Mouse (Mus musculus) hindbrain, embryonic 15.5 days (tissue): ENCODE data around the gene Tldc2. TPM values are rescaled to one million over a fixed set of nuclear protein-coding genes. Genes with fewer than 3 reads are reported as not detected.

ENCODE experiments used
- ATAC-seq: fragments of 200-750 bp; cut with Nextera tagmentation; 2 replicates; pipeline ENCODE4 v1.8.0; 2017; ENCODE audit warnings: low read depth, moderate number of reproducible peaks, moderate TSS enrichment; ENCODE audit not compliant: low FRiP score
- H3K27ac ChIP-seq: fragments of 300-500 bp; sonication (generic); replicated peaks from 2 replicates; pipeline ENCODE4 v1.5.1; 2015; ENCODE audit warnings: mild to moderate bottlenecking, inconsistent platforms
- H3K27me3 ChIP-seq: fragments of 300-500 bp; sonication (generic); 2 replicates; pipeline ENCODE4 v1.6.1; 2015; ENCODE audit warnings: control low read depth, inconsistent platforms
- H3K36me3 ChIP-seq: fragments of 300-500 bp; sonication (generic); 2 replicates; pipeline ENCODE4 v1.6.1; 2015; ENCODE audit warnings: control low read depth, inconsistent platforms
- H3K4me1 ChIP-seq: fragments of 300-500 bp; sonication (generic); replicated peaks from 2 replicates; pipeline ENCODE4 v1.6.1; 2015; ENCODE audit warnings: control low read depth, inconsistent platforms
- H3K4me2 ChIP-seq: fragments of 300-500 bp; sonication (generic); 2 replicates; pipeline ENCODE4 v1.6.1; 2015; ENCODE audit warnings: moderate library complexity, mild to moderate bottlenecking, inconsistent platforms
- H3K4me3 ChIP-seq: fragments of 300-500 bp; sonication (generic); 2 replicates; pipeline ENCODE4 v1.5.1; 2015; ENCODE audit warnings: mild to moderate bottlenecking, inconsistent platforms
- H3K9ac ChIP-seq: fragments of 300-500 bp; sonication (generic); 2 replicates; pipeline ENCODE4 v1.6.1; 2015; ENCODE audit warnings: inconsistent platforms
- H3K9me3 ChIP-seq: fragments of 300-500 bp; sonication (generic); 2 replicates; pipeline ENCODE4 v1.6.1; 2016; ENCODE audit warnings: control low read depth, inconsistent platforms
- WGBS: fragments of 180-500 bp; shearing (Covaris S2); methylation state at CpG from one replicate; pipeline ENCODE4 v1.1.7; 2015; 5-methylcytosine and 5-hydroxymethylcytosine counted together
- polyA plus RNA-seq: library from polyadenylated mRNA; unstranded; fragments of >200 nt; fragmentation: Nextera tagmentation; extraction: Ambion mirVana; gene quantifications from 2 replicates; pipeline ENCODE4 v1.2.1, GENCODE M21; 2015

The Tldc2 gene
- polyA plus RNA-seq, 1 experiment from 2014 or later: not detected

- H3K27me3 ChIP-seq: no peaks in the 10 kb centered on the region
- no peaks in the 10 kb centered on the region for H3K9me3 ChIP-seq
- no peak overlapping the region for H3K27ac ChIP-seq
- peaks cover 14% of the 10 kb centered on the region for H3K36me3 ChIP-seq
- no peak overlapping the region for H3K9ac ChIP-seq
- H3K4me2 ChIP-seq: no peak overlapping the region
- no peaks in the 10 kb centered on the region for H3K4me1 ChIP-seq
- H3K4me3 ChIP-seq: no peak overlapping the region
- 66% methylated on average over 8 of the region's 8 CpGs for WGBS
- ATAC-seq: no peak
These were observed 17.6 kb downstream of the Tldc2 start for GRCm38 (mm10) chr2:157104454-157104853.

- Histone ChIP-seq H3K36me3 (peaks cover 3% of the 10 kb centered on the region), H3K9me3 (no peaks in the 10 kb centered on the region), H3K27me3 (no peaks in the 10 kb centered on the region), H3K4me2 (no peak overlapping the region), H3K27ac (no peak overlapping the region), H3K9ac (no peak overlapping the region), H3K4me3 (no peak overlapping the region), H3K4me1 (no peaks in the 10 kb centered on the region)
- WGBS: 89% methylated on average over 4 of the region's 4 CpGs
- ATAC-seq: no peak
These were observed 21.4 kb downstream of the Tldc2 start for GRCm38 (mm10) chr2:157108236-157108635.

GRCm38 (mm10) chr2:157116964-157117363 is 30.1 kb downstream of the Tldc2 start:
- 19% methylated on average over 3 of the region's 3 CpGs for WGBS
- no peak for ATAC-seq
- H3K36me3 ChIP-seq: peaks cover 7% of the 10 kb centered on the region

DNA sequence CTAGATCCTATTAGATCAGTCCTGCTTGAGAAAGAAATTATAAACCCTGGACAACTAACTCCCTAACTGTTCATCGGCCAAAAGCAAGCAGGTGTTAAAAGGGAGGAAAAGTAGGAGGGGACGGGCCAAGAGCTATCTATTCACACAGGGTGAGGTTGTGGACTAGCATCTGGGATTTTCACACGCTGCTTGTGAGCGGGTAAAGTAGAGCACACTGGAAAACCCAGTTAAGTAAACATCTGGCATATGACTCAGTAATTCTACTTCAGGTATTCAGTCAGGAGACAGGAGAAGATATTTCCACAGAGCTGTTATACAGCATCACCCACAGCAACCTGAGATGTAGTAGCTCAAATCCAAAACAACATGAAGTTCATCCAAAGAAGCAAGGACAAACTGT is 31.7 kb downstream of the Tldc2 start:
- no peak for ATAC-seq
- Histone ChIP-seq H3K4me2 (no peak overlapping the region), H3K9me3 (no peaks in the 10 kb centered on the region), H3K4me3 (no peak overlapping the region), H3K9ac (no peak overlapping the region), H3K4me1 (no peaks in the 10 kb centered on the region), H3K27me3 (no peaks in the 10 kb centered on the region), H3K27ac (no peak overlapping the region), H3K36me3 (peaks cover 7% of the 10 kb centered on the region)
- 92% methylated on average over 4 of the region's 4 CpGs for WGBS

More at GRCm38 (mm10) chr2:157116964-157117363, 30.1 kb downstream of the Tldc2 start:
- H3K4me3 ChIP-seq: no peak overlapping the region
- no peaks in the 10 kb centered on the region for H3K4me1 ChIP-seq
- H3K9me3 ChIP-seq: no peaks in the 10 kb centered on the region
- H3K9ac ChIP-seq: no peak overlapping the region
- H3K4me2 ChIP-seq: no peak overlapping the region
- no peaks in the 10 kb centered on the region for H3K27me3 ChIP-seq
- no peak overlapping the region for H3K27ac ChIP-seq

DNA sequence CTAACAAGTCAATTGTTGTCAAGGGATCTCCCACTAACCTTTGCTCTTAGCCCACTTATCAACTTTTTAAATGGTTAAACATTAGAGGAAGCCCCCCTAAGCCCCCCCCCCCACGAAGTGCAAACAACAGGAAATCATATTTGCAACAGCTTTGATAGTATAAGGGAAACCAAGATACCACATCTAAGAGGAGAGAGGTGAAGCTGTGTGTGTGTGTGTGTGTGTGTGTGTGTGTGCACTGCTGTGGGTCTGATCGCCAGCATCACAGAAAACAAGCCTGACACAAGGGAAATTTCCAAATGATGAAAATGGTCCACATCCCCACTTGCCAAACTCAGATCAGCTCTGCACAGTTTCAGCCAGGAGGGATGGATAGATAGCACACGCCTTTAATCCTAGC is 32.2 kb downstream of the Tldc2 start:
- WGBS: 77% methylated on average over 3 of the region's 3 CpGs
- Histone ChIP-seq H3K9ac (no peak overlapping the region), H3K9me3 (no peaks in the 10 kb centered on the region), H3K4me2 (no peak overlapping the region), H3K36me3 (peaks cover 7% of the 10 kb centered on the region), H3K4me3 (no peak overlapping the region), H3K27me3 (no peaks in the 10 kb centered on the region), H3K4me1 (no peaks in the 10 kb centered on the region), H3K27ac (no peak overlapping the region)
- ATAC-seq: no peak

DNA sequence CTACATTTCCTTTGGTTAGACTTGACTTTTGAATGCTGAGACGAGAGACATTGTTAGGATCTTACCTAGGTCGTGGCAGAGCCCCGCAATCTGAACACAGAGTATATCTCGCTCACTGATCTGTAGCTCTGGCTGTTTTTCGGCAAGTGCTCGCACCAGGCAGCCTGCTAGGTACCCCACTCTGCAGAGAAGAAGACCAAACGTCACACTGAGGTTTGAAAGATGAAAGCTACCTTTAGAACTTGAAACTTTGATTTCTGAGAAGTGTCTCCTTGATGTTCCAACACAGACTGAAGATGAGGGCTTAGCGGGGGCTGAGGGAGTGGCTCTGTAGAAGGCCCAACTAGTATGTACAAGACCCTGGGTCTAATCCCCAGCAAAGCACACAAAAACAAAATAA is 34.9 kb downstream of the Tldc2 start:
- H3K27ac ChIP-seq: no peak overlapping the region
- peaks cover 11% of the 10 kb centered on the region for H3K36me3 ChIP-seq
- 93% methylated on average over 8 of the region's 8 CpGs for WGBS
- no peaks in the 10 kb centered on the region for H3K9me3 ChIP-seq
- H3K9ac ChIP-seq: no peak overlapping the region
- ATAC-seq: no peak
- no peak overlapping the region for H3K4me2 ChIP-seq
- no peaks in the 10 kb centered on the region for H3K4me1 ChIP-seq
- H3K27me3 ChIP-seq: no peaks in the 10 kb centered on the region
- H3K4me3 ChIP-seq: no peak overlapping the region

DNA sequence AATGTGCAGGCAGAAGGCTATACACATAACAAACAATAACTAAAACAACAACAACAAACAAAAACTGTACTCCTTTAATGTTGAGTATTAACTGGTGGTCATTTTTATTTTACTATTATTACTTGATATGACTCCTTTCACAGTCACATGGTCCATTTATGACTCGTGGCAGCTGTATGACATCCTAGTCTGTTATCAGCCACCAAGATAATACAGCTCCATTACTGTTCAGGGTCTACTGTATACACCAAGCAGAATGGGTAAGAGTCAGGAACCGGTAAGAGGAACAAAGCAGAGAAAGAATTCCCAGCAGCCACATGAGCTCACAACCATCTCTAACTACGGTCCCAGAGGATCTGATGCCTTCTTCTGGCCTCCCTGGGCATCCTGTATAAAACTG is 38.4 kb downstream of the Tldc2 start:
- H3K27ac ChIP-seq: no peak overlapping the region
- H3K9ac ChIP-seq: no peak overlapping the region
- no peaks in the 10 kb centered on the region for H3K9me3 ChIP-seq
- H3K4me3 ChIP-seq: no peak overlapping the region
- H3K27me3 ChIP-seq: no peaks in the 10 kb centered on the region
- no peak overlapping the region for H3K4me2 ChIP-seq
- H3K4me1 ChIP-seq: no peaks in the 10 kb centered on the region
- WGBS: 96% methylated on average over 3 of the region's 3 CpGs
- no peak for ATAC-seq
- peaks cover 4% of the 10 kb centered on the region for H3K36me3 ChIP-seq

- Histone ChIP-seq H3K4me3 (no peak overlapping the region), H3K4me1 (no peaks in the 10 kb centered on the region)
- ATAC-seq: no peak
These were observed 40.5 kb downstream of the Tldc2 start for GRCm38 (mm10) chr2:157127370-157127769.

DNA sequence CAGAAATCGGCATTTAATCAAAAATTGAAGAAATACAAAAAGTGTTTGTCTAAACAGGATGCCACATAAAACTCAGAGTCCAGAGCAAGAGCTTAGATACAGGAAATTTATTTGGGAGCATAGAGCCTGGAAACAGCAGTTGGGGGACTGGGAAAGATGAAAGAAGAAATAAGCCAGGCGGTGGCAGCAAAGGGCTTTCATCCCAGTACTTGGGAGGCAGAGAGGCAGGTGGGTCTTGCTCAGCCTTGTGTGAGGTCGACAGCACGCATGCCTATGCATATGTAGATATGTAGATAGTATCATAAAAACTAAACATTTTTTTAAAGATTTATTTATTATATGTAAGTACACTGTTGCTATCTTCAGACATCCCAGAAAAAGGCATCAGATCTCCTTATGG is 41.2 kb downstream of the Tldc2 start:
- ATAC-seq: no peak

More at GRCm38 (mm10) chr2:157127370-157127769, 40.5 kb downstream of the Tldc2 start:
- Histone ChIP-seq H3K4me2 (no peak overlapping the region), H3K9me3 (no peaks in the 10 kb centered on the region), H3K9ac (no peak overlapping the region), H3K36me3 (0 out of 2 replicates have a peak, but pooled peaks cover 4% of the 10 kb centered on the region), H3K27ac (no peak overlapping the region), H3K27me3 (no peaks in the 10 kb centered on the region)
- WGBS: 96% methylated on average over 3 of the region's 3 CpGs

GRCm38 (mm10) chr2:157129096-157129495 is 42.2 kb downstream of the Tldc2 start:
- H3K4me3 ChIP-seq: no peak overlapping the region
- H3K27me3 ChIP-seq: no peaks in the 10 kb centered on the region
- WGBS: 93% methylated on average over 4 of the region's 4 CpGs
- no peak overlapping the region for H3K27ac ChIP-seq
- H3K4me2 ChIP-seq: no peak overlapping the region
- H3K9me3 ChIP-seq: no peaks in the 10 kb centered on the region
- no peak overlapping the region for H3K9ac ChIP-seq
- H3K4me1 ChIP-seq: peaks cover 5% of the 10 kb centered on the region
- no peak for ATAC-seq
- H3K36me3 ChIP-seq: 0 out of 2 replicates have a peak, but pooled peaks cover 4% of the 10 kb centered on the region

More for the DNA sequence above, 41.2 kb downstream of the Tldc2 start:
- Histone ChIP-seq H3K27ac (no peak overlapping the region), H3K4me2 (no peak overlapping the region), H3K27me3 (no peaks in the 10 kb centered on the region), H3K4me1 (no peaks in the 10 kb centered on the region), H3K9me3 (no peaks in the 10 kb centered on the region), H3K36me3 (0 out of 2 replicates have a peak, but pooled peaks cover 4% of the 10 kb centered on the region), H3K4me3 (no peak overlapping the region), H3K9ac (no peak overlapping the region)
- 71% methylated on average over 4 of the region's 4 CpGs for WGBS

DNA sequence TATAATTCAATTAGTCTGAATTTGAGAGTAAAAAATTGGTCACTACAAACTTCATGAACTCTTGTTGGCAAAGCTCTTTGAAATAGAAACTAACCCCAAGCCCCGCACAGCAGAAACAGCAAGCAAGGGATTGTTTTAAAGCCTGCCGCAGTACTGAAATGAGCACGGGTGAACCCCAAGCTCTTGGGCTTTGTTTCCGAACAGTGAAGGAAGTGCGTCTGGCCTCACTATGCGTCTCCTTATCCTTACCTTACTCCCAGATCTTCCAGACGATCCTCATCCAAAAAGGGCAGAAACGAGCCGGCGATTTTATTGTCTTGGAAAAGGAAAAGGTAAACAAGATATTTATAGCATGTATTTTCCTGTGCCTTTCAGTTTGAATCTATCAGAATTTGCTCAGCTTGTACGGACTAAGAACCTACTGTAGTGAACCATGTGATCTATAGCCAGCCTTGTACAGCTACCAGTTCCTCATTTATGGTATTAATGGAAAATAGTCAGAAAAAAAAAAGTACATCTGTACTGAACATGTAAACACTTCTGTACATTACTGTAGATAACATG is 42.8 kb downstream of the Tldc2 start:
- WGBS: 89% methylated on average over 11 of the region's 11 CpGs
- Histone ChIP-seq H3K27me3 (no peaks in the 10 kb centered on the region), H3K4me3 (no peak overlapping the region), H3K36me3 (0 out of 2 replicates have a peak, but pooled peaks cover 4% of the 10 kb centered on the region), H3K27ac (no peak overlapping the region), H3K4me1 (peaks cover 10% of the 10 kb centered on the region), H3K4me2 (no peak overlapping the region), H3K9me3 (no peaks in the 10 kb centered on the region), H3K9ac (no peak overlapping the region)
- no peak for ATAC-seq

- H3K4me3 ChIP-seq: no peak overlapping the region
- H3K4me2 ChIP-seq: no peak overlapping the region
- H3K27ac ChIP-seq: no peak overlapping the region
- H3K9ac ChIP-seq: no peak overlapping the region
- H3K27me3 ChIP-seq: no peaks in the 10 kb centered on the region
- H3K4me1 ChIP-seq: peaks cover 12% of the 10 kb centered on the region
- WGBS: 88% methylated on average over 8 of the region's 8 CpGs
- no peak for ATAC-seq
- 0 out of 2 replicates have a peak, but pooled peaks cover 3% of the 10 kb centered on the region for H3K36me3 ChIP-seq
- no peaks in the 10 kb centered on the region for H3K9me3 ChIP-seq
These were observed 44.1 kb downstream of the Tldc2 start for GRCm38 (mm10) chr2:157130813-157131514.
